Mouse (Mus musculus) thymus, postnatal 36 days (tissue): ENCODE measurements around the gene Becn1.
"Not testable (repeated sequence)": the region's sequence is repeated elsewhere in the genome, so short reads cannot be mapped to it uniquely, and the experiment has no call there.

Experiments used
- DNase-seq, 2 experiments: peaks; one replicate each; pipeline ENCODE4 v3.0.0; 2022; ENCODE audit warnings: mixed read lengths in 2 of 2

The Becn1 gene

GRCm38 (mm10) chr11:101302004-101302798 lies at the start of gene Becn1:
TSS of gene Becn1 (minus strand) at chr11:101302286.
- peak; percentile 89 to 90 for DNase-seq

GRCm38 (mm10) chr11:101351721-101352111 lies 49.6 kb upstream of the Becn1 start:
- DNase-seq: no peak

GRCm38 (mm10) chr11:101351100-101351720 lies 49.1 kb upstream of the Becn1 start:
- no peak for DNase-seq

- DNase-seq: no peak
These were observed 47.1 kb upstream of the Becn1 start for GRCm38 (mm10) chr11:101349216-101349615.

GRCm38 (mm10) chr11:101348774-101349173 lies 46.7 kb upstream of the Becn1 start:
- DNase-seq: no peak

- no peak for DNase-seq
These were observed 45.1 kb upstream of the Becn1 start for GRCm38 (mm10) chr11:101347083-101347775.

GRCm38 (mm10) chr11:101338123-101338760 lies 36.2 kb upstream of the Becn1 start:
- no peak for DNase-seq

GRCm38 (mm10) chr11:101335685-101336084 lies 33.6 kb upstream of the Becn1 start:
- DNase-seq: peak in 1 of 2 experiments; percentile 26

- DNase-seq: no peak
These were observed 32.4 kb upstream of the Becn1 start for GRCm38 (mm10) chr11:101334516-101334915.

GRCm38 (mm10) chr11:101334023-101334422 lies 31.9 kb upstream of the Becn1 start:
- no peak for DNase-seq

GRCm38 (mm10) chr11:101332537-101332936 lies 30.5 kb upstream of the Becn1 start:
- no peak for DNase-seq

GRCm38 (mm10) chr11:101330961-101331360 lies 28.9 kb upstream of the Becn1 start:
- not testable (repeated sequence) for DNase-seq

GRCm38 (mm10) chr11:101330371-101330924 lies 28.4 kb upstream of the Becn1 start, which contains the start of gene Aoc3:
TSS of gene Aoc3 (plus strand) at chr11:101330605.
- DNase-seq: no peak

- no peak for DNase-seq
These were observed 27.0 kb upstream of the Becn1 start for GRCm38 (mm10) chr11:101328941-101329635.

- DNase-seq: no peak
These were observed 25.2 kb upstream of the Becn1 start for GRCm38 (mm10) chr11:101327311-101327710.

- DNase-seq: no peak
These were observed 24.1 kb upstream of the Becn1 start for GRCm38 (mm10) chr11:101326147-101326546.

- not testable (repeated sequence) for DNase-seq
These were observed 23.1 kb upstream of the Becn1 start for GRCm38 (mm10) chr11:101325201-101325600.

GRCm38 (mm10) chr11:101324763-101325162 lies 22.7 kb upstream of the Becn1 start, which contains the start of gene Aoc2:
TSS of gene Aoc2 (plus strand) at chr11:101325063.
- no peak for DNase-seq

- peak; percentile 41 to 54 for DNase-seq
These were observed 21.5 kb upstream of the Becn1 start for GRCm38 (mm10) chr11:101323609-101324008.

- no peak for DNase-seq
These were observed 14.4 kb upstream of the Becn1 start for GRCm38 (mm10) chr11:101316501-101316917.

GRCm38 (mm10) chr11:101315665-101316500 lies 13.8 kb upstream of the Becn1 start, which contains the start of gene Psme3:
TSS of gene Psme3 (plus strand) at chr11:101316213.
- peak; percentile 90 for DNase-seq
